Mouse (Mus musculus): ENCODE data around the gene Pappa.

Gene Pappa

GRCm38 (mm10) chr4:65123741-65124224 is at the start of gene Pappa:
TSS of gene Pappa (plus strand) at chr4:65124174.
- peak; percentile 15 for DNase-seq (ENCODE audit: low read depth, low spot score)

DNA sequence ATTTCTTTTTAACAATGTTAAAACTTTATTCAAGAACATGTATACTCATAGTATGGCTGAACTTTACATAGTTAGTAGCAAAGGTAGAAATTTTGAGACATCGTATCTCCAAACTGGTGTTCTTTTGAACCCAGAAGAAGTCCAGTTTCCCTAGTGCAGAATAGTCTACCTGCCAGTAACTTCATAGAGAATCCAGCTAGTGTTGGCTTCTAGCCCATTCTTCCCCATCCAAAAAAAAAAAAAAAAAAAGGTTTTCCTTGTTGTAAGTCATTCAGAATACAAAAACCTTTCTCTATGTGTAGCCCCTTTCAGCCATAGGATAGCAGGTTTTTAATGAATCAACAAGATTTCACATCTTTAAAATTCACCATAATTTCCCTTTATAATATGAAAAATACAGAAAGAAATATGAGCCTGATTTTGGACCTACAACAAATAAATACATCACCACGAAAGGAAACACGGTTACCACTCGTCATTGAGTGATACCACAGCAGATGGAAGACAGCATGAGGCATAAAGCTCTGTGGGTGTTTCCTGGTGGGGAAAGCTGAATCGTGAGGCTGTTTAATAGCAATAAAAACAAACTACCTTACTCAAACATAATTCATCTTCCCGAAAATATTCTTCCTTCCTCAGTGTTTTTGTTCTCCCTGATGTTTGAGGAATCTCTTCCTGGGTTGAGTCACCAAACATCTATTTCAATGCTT is 45.9 kb upstream of the Pappa start:
- DNase-seq (ENCODE audit: low read depth, low spot score), result no peak

DNA sequence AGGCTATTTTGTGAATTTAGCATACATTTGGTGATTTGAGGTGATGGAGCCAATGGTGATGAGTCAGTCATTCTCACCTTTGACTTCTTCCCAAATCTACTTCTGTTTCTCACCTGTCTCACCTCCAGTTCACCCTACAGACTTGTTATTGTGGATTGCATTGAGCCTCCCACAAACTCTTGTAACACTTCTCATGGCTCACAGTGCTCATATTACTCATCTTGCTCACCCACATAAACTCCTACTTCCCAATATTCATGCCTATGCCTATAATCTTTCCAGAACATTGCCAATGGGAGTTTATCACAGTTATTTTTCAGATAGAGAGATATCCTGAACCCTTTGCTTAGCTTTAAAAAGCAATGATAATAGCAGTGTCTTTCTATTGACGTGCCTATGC is 37.1 kb upstream of the Pappa start:
- DNase-seq (ENCODE audit: low read depth, low spot score), result no peak

- no peak for DNase-seq (ENCODE audit: low read depth, low spot score)
Observed at GRCm38 (mm10) chr4:65087592-65087991, 36.4 kb upstream of the Pappa start.

DNA sequence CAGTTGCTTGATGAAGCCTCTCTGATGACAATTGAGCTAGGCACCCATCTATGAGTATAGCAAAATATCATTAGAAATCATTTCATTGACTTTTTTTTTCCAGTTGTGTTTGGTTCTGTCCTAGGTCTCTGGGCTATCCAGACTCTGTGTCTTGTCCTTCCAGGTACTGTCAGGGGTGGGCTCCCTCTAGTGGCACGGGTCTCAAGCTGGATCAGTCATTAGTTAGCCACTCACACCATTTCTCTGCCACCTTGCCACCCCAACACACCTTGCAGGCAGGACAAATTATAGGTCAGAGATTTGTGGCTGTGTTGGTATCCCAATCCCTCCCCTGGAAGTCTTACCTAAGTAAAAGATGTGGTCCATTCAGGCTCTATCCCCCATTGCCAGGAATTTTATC is 31.8 kb upstream of the Pappa start:
- peak; percentile 25 for DNase-seq (ENCODE audit: low read depth, low spot score)

GRCm38 (mm10) chr4:65120329-65120728 is 3.6 kb upstream of the Pappa start:
- DNase-seq (ENCODE audit: low read depth, low spot score), result no peak

DNA sequence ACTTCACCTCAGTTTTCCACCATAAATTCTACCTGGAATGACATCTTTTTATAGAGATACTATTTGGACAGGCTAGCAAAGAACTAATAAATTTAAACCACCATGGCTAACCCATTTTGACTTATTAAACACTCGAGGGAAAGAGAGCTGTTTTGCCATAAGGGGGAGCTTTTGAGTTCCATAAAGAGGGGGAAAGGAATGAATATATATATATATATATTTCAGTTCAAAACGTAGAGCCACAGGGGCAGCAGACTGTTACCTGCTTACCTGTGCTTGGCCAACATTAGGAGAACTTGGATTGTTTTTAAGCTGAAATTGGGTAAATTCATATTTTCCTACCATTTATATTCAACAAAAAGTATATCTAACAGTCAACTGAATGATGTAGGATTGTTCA is 1.1 kb upstream of the Pappa start:
- no peak for DNase-seq (ENCODE audit: low read depth, low spot score)

DNA sequence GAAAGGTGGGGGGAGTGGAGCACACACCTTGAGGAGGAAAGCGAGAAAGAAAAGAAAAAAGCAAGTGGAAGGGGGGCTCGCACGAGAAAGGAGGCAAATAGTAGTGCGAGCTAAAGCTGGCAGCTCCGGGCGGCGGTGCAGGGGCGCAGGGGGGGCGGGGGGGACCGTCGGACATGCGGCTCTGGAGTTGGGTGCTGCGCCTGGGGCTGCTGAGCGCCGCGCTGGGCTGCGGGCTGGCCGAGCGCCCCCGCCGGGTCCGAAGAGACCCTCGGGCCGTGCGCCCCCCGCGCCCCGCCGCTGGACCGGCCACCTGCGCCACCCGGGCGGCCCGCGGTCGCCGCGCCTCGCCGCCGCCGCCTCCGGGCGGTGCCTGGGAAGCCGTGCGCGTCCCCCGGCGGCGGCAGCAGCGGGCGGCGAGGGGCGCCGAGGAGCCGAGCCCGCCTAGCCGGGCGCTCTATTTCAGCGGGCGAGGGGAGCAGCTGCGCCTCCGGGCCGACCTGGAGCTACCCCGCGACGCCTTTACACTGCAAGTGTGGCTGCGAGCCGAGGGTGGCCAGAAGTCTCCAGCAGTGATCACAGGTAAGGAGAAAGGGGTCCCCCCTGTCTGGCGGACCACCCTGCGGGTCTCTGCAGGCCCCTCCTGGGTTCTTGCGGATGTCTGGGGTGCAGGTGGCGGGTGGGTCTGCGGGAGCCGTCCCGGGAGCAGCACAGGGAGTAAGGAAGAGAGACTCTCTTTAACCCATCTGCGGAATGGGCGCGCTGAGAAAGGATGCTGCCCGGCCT is 586 bp downstream of the Pappa start:
- DNase-seq (ENCODE audit: low read depth, low spot score), result peak; percentile 35

DNA sequence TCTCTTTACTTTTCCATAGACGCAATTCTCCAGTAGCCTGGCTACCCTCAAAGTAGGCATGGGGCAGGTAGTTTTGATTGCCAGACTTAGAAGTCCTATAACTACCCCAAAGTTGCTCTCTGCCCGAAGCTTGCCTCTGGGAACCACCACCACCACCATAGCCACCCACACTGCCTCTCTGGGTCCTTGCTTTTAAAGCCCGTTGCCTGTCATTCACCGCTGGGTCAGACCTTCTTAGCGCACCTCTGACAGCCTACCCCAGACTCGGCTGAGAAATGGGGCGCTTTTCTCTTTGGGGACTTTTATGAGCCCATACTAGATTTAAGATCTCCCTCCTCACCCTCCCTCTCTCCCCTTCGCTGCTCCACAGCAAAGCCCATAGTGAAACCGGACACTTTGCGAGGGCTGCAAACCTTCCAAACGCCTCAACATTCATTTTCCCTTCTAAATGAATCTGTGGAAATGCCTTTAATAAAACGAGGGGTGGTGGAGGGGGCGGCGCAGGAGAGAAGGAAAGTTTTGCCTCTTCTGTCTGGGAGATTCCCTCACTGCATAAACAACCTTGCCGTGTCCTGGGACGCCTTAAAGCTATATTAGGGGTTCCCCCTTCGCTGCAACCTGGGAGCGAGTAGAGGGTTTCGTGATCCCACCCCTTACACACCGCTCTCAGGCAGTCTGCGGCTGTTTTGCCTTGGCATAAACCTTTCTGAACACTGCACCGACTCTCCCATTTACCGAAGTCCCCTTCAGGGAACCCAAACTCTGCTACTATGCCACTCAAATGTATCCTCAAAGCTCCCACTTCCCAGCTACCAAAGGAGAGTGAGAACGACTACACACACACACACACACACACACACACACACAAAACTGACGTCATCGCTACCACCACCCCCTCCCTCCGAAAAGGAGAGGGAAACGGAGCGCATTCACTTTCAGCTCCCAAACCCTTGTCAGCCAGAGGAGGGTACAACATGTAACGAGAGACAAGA is 1.7 kb downstream of the Pappa start:
- DNase-seq (ENCODE audit: low read depth, low spot score), result no peak

DNA sequence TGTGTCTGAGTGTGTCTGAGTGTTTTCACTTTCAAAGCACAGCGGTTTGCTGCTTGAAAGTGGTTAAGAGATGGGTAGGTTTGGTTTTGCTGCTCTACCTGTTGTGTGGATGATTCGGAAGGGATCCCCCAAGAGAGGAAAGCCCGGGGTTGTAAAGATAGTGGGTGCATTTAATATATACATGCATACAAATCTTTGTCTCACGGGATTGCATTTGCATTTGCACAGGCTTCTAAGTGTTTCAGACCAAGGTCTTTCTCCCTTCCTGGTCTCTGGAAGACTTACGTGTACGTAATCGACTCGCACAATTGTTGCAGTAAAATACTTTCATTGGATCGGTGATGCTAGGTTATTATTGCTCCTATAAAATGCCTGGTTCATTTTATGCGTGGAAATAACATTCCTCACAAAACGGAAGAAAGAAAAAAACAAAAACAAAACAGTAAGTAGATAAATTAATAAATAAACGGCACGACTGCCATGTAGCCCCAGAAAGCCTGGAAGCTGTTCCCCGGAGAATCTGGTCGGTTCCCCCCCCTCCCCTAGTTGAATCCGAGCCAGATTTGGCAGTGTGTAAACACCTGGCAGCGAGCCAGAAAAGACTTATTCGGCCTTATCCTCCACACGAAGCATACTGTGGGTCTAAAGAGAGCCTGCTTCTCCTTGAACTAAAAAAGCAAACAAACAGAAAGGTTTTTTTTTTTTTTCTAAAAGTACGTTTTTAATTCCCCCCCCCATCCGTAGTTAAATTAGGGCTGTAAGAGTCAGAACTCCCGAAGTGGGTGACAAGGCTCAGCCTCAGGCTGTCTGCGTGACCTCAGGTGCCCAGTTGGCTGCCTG is 2.7 kb downstream of the Pappa start:
- DNase-seq (ENCODE audit: low read depth, low spot score), result no peak

- no peak for DNase-seq (ENCODE audit: low read depth, low spot score)
Observed at GRCm38 (mm10) chr4:65127291-65127590, 3.3 kb downstream of the Pappa start.

DNA sequence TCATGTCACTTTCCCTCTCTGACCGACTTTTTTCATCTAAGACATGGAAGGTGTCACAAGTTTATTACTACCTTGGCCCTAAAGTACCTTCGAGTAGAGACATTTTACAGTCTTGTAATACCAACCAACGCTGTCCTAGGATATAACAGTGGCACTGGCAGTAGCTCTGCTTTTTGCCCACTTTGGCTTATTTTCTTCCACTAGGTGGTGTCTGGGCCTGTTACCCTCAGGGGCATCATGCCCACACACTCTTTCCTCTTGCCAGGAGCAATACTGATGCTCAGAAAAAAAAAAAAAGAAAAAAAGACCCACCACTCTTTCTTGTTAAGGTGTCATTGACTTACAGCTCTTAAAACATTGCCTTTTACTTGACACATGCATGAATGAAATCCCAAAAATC is 8.7 kb downstream of the Pappa start:
- no peak for DNase-seq (ENCODE audit: low read depth, low spot score)

GRCm38 (mm10) chr4:65134358-65134757 is 10.4 kb downstream of the Pappa start:
- DNase-seq (ENCODE audit: low read depth, low spot score), result no peak

DNA sequence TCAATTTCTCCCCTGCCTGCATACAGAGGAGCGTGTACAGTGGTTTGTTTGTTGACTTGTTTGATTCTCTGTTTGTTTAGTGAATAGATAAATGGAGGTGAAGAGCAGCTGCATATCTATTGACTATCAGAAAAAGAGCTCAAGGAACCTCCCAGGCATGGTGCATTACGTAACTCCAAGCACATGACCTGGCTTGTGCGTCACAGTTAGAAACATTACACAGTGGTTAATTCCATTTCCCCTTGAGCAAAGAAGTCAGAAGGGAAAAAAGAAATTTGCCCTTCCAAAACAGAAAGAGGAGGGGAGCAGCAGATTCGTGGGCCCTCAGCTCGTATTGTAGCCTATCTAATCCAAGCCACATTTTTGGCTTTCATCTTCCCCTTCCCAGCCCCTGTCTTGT is 11.1 kb downstream of the Pappa start:
- DNase-seq (ENCODE audit: low read depth, low spot score), result no peak

GRCm38 (mm10) chr4:65136541-65136940 is 12.6 kb downstream of the Pappa start:
- DNase-seq (ENCODE audit: low read depth, low spot score), result no peak

GRCm38 (mm10) chr4:65146936-65147335 is 23.0 kb downstream of the Pappa start:
- DNase-seq (ENCODE audit: low read depth, low spot score), result no peak

DNA sequence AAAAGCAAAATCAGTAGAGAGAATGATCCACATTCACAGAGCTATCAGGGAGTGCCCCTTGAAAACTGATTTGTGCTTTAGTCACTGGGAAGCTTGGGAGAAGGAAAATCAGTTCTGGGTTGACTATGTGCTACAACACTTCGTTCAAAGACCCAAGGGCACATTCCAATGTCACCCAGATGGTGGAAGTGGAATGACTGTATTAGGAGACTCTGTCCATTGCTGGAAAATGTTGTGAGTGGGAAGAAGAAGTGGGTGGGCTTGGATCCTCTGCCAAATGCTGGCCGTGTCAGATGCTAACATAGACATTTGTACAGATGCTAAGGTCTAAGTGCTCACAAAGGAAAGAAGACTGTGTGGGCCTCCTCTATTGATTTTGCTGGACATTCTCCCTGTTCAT is 29.6 kb downstream of the Pappa start:
- DNase-seq (ENCODE audit: low read depth, low spot score), result no peak

GRCm38 (mm10) chr4:65156231-65156630 is 32.3 kb downstream of the Pappa start:
- no peak for DNase-seq (ENCODE audit: low read depth, low spot score)

DNA sequence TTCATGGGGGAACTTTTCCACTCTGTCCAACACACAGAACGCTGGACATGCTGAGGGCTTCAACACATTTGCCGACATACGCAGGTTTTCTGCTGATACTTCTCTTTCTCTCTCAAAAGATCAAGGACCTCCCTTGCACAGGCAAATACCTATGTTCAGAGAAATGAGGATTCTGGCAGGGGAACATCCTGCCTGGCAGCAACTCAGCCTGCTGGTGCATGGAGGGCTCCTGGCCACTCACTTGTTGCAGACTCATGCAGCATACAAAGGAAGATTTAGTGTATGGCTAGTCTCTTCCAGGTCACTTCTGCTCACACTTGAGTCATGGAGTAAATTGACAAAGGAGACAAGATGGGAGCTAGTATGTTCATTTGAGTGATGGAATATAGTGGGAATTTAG is 34.7 kb downstream of the Pappa start:
- no peak for DNase-seq (ENCODE audit: low read depth, low spot score)

DNA sequence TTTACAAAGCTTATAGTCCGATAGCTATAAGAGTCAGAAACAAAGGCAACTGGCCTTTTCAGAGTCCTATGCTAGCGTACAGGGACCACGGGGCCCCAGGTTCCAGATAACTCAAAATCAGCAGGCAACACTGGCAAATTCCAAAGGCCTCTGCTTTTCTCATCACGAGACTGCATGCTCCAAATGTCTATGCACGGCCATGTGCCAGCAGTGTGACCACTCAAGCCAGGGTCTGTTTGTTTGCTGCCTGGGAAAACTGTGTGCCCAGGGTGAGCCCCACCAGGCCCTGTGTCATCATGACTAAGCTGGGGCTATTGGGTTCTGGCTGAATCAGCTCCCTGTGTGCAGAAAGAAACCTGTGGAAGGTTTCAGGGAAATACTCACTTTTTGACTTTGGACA is 35.5 kb downstream of the Pappa start:
- DNase-seq (ENCODE audit: low read depth, low spot score), result no peak

DNA sequence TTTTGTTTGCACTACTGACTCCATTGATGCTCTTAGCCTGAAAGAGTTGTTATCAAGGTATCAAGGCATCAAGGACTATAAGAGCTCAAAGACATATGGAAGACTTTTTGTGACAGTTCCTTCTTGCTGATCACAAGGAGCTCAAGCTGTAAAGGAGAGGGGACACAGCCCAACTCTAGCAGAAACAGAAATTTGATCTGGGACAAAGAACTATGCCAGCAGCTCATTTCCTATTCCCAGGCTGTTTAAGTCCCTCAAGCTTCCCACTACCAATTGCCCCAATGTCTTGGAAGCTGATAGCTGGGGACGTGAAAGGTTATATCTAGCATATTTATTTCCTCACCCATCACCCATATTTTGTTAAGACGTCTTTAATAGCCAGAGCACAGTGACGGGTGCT is 39.7 kb downstream of the Pappa start:
- no peak for DNase-seq (ENCODE audit: low read depth, low spot score)

Measured in ZHBTc4 (cell line).